Mouse (Mus musculus) layer of hippocampus, adult 8-10 months (tissue): ENCODE results near the gene Fank1. TPM values are rescaled to one million over a fixed set of nuclear protein-coding genes. Genes with fewer than 3 reads are reported as not detected.
A peak's percentile ranks its signal among the peaks of the same experiment; 100 is the strongest.

Source experiments
- DNase-seq, 2 experiments: peaks; one replicate each; pipeline ENCODE4 v3.0.0; 2022; ENCODE audit warnings: low spot score in 2 of 2
- total RNA-seq, 4 experiments: library from RNA; stranded (reverse); gene quantifications; 2 replicates each; pipeline ENCODE4 v1.2.4; 2022

Gene Fank1
- total RNA-seq, 4 experiments from 2014 or later = 2.7 to 4.6 (median 2.9) TPM

DNA sequence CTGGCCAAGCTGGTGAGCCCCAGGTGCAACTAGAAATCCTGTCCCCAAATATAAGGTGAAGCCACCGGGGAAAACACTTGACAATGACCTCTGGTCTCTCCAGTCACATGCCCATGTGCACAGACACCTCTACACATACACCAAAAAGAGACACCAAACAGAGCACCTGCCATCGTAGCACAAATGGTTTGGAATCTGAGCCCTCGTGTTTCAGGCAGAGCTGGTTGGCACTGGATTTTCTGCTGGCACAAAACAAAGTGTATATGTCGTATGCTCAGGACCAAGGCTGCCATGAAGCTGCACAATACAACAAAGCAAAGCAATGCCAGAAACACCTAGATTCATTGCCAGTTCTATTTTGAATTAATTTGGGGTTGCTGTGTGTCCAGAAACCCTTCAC lies 8.6 kb upstream of the Fank1 start:
- no peak for DNase-seq

DNA sequence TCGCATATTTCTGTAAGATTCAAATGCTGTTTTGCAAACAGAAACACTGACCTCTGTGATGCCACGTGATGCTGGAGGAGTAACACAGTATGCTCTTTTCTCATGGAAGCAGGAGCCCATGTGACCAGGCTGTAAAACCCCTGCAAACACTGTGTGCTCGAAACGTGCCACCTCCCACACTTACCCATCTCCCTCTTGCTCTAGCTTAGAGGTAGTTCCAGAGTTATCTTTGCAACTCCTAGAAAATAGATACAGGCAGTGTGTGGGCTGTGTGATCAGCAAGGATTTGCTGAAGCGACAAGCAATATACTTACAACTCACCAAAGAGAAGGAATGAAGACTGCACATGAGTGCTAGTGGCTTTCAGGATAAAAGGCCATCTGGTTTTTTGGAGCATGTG lies 8.1 kb upstream of the Fank1 start:
- DNase-seq = no peak

DNA sequence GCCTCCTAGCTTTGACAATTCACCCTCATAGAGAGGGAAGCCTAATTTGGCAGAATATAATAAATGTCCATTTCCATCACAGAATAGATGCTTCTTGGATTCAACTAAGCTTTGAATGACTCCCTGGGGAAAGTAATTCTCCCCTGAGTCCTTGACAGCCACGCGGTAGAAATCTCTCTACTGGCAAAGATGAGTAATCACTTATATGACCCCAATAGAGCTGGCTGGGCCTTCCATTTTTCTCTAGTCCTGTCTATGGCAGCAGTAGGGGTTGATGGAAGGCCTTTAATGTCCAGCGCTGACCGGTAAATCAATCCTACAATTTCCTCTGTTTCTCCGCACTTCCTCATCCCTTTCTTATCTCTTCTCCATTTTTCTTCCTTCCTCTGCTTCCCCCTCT lies 1.5 kb upstream of the Fank1 start:
- DNase-seq = no peak

DNA sequence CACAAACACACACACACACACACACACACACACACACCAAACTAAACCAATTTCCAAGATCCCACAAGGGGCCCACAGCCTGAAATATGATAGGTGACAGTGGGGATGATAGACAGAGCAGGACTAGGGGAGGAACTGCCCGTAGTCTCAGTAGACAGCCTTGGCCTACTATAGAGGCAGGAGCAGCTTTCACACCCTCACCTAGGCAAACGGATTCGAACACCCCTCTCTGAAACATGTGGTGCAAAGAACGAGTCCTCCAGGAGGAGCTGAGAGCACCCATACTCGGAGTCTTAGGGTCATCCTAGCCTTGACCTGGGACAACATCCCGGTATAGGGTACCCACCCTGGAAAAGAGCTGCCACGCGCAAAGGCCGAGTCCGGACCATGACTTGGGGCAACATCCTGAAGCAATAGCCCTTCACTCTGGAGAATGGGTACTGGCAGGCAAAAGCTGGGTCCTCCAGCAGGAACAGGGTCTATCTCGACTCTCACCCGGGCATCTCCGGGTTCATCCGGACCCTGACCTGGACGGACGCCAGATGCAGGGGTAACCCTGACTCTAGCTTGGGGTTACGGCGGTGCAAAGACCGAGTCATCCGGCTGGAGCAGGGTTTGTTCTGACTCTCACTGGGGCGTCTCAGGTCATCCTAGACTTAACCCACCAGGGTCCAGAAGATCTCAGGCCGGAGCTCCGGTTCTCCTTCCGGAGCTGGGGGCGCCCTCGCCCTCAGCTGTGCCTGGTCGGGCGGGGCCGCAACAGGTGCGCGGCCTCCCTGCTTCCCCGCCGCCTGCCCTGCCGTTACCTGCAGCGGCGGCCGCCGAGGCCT lies 650 bp upstream of the Fank1 start:
- no peak for DNase-seq

DNA sequence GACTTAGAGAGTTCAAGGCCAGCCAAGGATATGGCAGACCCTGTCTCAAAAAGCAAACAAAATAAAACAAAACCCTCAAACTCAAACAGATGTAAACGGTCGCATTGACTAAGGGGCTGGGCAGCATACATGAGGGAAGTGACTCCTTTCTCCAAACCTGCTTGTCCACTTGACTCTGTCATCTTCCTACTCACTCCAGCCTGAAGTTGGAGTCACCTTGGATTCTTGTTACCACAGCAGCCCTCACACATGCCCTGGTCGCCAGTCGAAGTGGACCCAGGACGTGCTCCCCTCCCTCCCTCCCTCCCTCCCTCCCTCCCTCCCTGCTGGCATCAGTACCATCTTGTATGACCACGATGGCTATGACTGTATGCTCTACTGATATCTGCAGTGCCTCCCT lies 4.9 kb downstream of the Fank1 start:
- DNase-seq = no peak

DNA sequence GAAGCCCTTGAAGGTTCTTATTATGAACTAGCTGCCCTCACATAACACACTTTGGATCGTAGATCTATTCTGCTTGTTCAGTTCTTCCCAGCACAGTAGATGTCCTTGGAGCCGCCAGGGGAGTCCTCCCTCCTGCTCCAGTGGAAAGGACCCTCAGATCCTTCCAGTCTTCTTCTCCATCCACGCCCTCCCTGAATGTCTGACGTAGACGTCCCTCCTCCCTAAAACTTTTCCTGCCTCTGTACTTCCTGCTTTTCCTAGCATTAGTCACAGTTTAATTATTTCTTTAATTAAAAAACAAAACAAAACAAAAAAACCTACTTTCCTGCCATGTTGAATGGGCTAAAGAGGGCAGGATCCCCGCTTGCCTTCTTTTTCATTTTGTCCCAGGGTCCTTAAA lies 5.3 kb downstream of the Fank1 start:
- no peak for DNase-seq

DNA sequence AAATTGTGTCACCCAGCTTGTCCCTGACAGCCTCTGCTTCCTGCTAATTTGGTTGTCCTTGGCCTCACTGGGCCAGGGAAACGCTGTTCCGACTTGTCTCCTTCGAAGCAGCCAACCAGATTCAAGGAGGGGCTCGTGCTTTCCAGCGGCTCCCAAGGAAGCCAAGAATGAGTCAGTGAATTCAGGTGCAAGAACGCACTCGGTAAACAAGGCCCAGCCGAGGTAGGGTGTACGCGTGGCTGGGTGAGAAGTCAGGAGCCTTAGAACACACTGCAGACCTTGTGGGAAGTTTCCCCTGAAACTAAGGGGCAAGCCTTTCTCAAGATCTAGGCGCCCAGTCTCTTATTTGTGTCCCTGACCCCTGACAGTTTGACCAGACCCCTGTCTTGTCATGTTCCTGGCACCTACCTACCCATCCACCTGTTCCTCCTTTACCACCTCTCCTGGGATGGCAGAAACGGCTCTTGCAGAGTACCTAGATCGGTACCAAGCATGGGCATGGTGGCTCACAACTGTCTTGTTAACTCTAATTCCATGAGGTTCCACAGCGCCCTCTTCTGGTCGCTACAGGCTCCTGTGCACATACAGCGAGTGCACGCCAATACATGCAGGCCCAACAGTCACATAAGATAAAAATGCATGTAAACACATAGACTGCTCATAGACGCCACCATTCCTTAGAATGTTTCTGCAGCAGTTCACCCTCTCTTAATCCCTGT lies 6.2 kb downstream of the Fank1 start, which contains the start of gene Dhx32:
Dhx32 (minus strand) TSS at position 10 of the 719 bp plus-strand sequence.
- DNase-seq = peak in 1 of 2 experiments; percentile 73

DNA sequence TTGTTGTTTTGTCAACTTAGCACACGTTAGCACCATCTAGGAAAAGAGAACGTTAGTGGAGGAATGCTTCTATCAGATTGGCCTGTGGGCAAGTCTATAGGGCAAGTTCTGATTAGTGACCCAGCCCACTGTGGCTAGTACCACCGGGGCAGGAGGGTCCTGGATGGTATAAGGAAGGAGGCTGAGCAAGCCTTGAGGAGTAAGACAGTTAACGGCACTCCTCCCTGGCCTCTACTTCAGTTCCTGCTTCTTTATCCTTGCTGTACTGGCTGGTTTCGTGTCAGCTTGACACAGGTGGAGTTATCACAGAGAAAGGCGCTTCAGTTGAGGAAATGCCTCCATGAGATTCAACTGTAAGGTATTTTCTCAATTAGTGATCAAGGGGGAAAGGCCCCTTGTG lies 10.9 kb downstream of the Fank1 start:
- no peak for DNase-seq

DNA sequence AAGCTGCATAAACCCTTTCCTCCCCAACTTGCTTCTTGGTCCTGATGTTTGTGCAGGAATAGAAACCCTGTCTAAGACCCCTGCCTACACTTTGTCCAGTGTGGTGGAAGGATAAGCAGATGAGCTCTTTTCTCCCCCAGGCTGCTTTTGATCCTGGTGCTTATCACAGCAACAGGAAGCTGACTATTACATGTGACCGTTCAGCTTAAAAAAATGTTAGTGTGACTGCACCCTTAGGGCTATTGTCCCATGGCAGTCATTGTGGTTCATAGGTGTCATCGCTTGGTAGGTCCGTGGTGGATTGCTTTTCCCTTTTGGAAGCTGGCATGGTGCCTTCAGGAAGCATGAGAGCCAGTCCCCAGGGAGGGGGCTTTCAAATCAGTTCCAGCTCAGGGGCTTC lies 11.5 kb downstream of the Fank1 start:
- no peak for DNase-seq

DNA sequence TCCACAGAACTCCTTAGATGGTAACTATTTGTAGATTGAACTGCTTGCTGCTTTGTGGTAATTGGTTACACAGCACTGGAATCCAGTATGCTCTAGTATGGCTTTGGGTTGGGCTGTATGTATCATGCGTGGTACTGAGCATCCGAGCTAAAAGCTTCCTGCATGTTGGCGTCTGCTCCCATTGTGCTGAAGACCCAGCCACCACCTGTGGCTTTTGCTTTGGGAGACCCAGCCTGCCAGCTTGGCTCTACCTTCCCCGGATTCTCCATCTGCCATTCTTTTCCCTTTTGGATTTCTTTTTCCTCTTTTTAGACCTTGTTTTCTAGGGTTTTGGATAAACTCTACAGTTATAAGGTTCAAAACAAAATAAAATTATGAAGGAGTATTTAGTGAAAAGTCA lies 13.5 kb downstream of the Fank1 start:
- DNase-seq = no peak

DNA sequence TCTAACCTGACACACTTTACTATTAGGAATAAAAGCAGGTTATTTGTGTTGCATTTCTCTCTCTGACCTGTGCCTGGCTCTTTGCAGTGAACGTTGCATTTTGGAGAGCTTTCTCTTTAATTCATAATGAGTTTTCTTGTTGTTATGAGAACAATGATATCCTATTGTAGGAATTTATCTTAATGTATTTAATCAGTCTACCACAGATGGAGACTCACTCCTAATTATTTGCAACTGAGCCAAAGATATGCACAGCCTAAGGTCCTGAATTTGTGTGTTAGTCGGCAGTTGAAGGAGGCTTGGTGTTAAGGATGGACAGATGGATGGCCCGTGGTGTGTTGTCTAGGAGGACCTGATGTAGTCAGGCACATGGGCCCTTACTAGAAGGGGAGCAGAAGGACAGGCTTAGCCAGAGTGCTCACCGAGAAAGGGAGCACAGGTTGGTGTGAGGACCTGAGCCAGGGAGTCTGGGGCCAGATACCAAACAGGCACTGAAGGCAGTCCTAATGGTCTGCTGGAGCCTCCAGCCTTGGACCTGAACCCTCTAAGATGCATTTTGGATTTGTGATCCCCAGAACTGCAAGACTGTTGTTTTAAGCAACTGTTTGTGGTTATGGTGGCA lies 14.1 kb downstream of the Fank1 start:
- DNase-seq = no peak

DNA sequence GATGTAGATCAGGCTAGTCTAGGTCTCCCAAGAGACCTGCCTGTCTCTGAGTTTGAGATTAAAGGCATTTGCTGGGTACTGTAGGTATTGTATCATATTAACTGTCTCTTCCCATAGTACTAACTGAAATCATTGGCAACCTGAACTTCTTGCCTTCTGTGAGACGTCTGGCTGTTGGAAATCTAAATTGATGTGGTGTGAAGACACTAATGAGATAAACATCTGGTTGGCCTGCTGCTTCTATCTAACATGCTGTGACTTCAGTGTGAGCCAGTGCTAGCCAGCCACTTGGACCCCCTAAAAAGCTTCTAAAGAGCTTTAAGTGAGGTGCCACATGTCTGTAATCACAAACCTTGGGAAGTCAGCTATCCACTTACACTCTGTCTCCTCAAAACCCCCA lies 16.1 kb downstream of the Fank1 start:
- no peak for DNase-seq

DNA sequence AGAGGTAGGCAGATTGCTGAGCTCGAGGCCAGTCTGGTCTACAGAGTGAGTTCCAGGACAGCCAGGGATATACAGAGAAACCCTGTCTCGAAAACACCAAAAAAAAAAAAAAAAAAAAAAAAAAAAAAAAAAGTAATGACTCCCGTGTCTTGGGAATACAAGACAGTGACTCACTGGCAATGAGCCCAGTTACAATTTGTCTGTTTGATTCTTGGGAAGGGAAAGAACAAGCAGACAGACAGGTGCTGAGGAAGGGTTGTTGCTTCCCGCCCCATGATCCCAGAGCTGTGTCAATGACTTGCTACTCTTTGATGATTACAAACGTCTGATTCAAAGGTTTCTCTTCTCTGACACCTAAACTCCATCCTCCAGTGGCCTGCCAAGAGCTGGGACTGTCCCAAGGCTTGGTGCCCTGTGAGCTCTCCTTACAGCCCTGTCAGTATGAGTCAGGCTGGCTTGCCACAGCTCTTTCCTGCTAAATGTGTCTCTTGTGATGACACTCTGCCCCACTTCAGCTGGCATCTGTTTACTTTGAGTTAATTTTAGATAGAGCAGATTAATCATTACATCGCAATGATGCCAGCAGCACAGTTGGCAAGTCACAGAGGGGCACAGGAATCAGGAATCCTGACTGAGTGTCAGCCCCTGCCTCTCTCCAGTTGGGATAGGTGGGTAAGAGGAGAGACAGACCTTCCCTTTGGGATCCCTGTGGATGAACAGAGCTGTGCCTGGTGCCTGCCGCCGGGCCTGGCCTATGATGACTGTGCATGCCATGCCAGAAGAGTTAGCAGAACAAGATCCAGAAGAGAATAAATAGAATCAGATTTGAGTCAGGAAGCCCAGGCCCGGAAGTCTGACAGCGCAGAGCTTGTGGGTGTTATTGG lies 16.8 kb downstream of the Fank1 start:
- DNase-seq = peak; percentile 40 to 52

DNA sequence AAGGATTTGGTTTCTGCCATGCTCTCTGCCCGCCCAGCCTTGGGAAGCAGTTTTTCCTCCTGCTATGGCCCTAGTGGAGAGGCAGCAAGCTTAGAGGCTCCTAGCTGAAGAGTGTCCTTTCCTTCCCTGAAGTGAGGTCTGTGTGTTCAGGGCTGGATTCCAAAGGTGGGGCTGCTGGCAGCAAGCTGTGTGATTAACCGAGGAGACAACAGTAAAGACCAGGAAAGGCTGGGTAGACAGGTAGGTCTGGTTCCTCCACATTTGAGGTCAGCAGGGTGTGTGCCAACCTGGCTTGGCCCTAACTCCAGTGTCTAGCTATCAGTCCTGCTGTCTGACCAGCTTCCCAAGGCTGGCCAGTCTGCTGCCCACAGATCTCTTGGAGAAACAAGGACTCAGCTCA lies 18.1 kb downstream of the Fank1 start:
- no peak for DNase-seq

DNA sequence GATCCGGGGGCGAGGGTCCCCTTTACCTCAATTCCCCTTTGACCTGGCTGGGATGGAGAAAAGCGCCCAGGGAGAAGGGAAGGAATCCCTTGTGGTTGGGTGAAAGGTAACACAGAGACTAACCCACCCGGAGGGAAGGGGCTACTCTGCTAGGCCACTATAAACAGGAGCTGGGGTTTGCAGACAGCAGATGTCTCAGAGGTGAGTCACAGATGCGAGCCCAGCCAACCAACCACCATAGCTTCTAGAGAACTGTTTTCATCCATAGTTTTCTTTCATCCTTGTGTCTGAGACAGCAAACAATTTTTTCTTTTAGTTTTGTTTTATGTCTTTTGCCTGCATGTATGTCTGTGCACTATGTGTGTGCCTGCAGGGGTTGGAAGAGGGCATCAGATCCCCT lies 23.3 kb downstream of the Fank1 start:
- DNase-seq = no peak

DNA sequence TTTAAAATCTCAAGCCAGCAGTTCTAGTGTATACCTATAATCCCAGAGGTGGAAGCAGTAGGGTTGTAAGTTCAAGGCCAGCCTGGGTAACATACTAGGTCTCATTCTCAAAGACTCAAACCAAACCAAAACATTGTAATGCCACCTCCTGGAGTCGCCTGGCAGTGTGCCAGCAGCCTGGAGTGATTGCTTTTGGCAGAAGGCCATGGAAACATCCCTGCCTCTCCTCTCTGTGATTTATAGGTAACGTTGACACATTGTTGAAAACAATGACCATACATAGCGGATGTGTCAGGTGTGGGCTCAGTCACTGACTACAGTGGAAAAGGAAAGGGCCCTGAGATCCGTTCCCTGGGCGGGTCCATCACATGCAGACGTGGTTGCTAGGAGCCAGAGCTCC lies 25.2 kb downstream of the Fank1 start:
- DNase-seq = no peak

DNA sequence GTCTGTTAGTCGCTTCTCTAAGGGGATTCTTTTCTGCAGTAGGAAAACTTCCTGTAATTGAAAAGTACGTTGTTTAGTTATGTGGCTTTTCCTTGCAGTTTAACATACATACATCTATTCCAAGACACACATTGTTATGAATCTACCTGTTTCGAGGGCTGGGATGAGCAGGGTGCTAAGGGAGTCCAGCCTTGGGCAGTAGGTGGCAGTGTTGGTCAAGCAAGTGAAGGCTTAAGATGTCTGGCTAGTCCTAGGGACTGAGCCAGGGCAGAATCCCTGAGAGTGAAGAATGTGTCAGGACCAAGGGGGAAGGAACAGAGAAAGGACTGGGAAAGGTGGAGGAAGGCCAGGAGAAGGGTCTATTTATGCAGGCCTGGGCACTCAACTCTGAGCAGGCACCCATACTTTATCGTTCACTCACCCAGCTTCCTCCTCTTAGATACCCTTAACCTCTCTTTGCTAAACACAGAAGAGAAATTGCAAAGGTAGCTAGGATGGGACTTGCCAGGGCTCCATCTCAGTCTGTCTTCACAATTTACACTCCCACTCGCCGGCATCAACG lies 29.0 kb downstream of the Fank1 start:
- DNase-seq = peak in 1 of 2 experiments; percentile 68

DNA sequence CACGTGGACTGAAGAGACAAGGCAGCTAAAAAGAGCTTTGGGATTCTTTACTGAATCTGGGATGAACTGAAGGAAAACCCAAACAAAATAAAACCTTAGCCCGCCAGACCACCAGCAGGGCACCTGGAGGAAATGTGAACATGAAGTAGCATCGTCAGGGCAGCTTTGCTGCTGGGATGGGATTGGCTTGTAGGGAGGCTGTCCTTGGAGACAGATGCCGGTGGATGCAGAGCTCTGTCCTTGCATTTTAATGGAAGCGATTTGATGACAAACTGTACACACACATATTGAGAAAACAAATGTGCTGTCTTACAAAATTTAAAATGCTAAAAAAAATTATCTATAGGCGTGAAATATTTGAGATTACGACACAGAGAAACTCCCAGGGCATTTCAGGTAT lies 36.3 kb downstream of the Fank1 start:
- peak in 1 of 2 experiments; percentile 9 for DNase-seq

DNA sequence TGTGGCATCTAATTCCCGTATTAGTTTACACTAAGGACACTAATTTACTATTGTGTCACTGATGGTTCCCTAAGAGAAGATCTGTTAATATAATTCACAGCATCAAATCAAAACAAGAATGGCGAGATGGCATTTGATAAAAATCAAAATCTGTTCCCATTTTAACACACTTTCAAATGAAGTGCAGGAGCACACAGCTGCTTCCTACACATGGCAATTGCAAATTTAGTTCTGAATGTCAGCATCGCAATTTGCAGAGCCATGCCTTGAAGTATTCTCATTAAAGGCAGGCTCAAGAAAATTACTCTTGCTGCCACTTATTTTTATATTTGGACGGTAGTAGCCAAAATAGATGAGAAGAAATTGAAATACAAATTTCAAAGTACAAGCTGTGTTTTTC lies 36.7 kb downstream of the Fank1 start:
- DNase-seq = peak; percentile 25

DNA sequence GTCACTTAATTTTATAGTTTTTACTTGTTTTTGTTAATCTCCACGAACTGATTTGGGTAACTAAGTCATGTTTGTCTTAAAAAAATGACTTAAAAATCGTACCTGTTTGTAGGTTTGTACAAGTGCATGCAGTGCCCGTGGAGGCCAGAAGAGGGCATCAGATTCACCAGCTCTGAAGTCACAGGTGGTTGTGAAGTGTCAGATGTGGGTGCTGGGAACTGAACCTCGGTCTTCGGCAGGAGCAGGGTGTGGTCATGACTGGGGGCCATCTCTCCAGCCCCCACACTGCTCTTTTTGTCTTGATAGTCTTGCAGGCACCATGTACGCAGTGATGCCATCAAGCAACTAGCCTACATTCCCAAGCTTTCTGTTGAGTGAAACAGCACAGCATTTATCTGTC lies 47.1 kb downstream of the Fank1 start:
- DNase-seq = no peak

DNA sequence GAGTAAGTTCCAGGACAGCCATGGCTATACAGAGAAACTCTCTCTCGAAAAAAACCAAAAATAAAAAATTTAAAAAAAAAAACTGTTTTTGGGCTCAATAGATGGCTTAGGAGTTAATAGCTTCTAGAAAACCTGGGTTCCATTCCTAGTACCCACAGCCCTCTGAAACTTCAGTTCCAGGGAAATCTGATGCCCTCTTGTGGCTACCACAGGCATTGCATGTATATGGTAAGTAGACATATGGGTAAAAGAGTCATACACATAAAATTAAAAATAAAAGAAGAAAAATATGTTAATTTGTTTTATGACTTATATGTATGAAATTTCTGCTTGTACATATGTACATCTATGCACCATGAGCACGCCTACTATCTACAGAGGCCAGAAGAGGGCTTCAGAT lies 47.9 kb downstream of the Fank1 start:
- DNase-seq = no peak
